Mouse (Mus musculus) urinary bladder, adult 2 months (tissue): ENCODE data around the gene Cog8. TPM values are rescaled to one million over a fixed set of nuclear protein-coding genes. Genes with fewer than 3 reads are reported as not detected.
"Not testable (repeated sequence)": the region's sequence is repeated elsewhere in the genome, so short reads cannot be mapped to it uniquely, and the experiment has no call there.

Experiments used
- DNase-seq: peaks from one replicate; pipeline ENCODE4 v3.0.0; 2022; ENCODE audit warnings: low spot score
- polyA plus RNA-seq: library from polyadenylated mRNA; depleted of rRNA; stranded (reverse); fragments of >200 nt; gene quantifications from 2 replicates; pipeline ENCODE4 v1.2.3, GENCODE M21; 2012; rRNA removed

The Cog8 gene
- polyA plus RNA-seq, 1 experiment = 37.2 TPM

DNA sequence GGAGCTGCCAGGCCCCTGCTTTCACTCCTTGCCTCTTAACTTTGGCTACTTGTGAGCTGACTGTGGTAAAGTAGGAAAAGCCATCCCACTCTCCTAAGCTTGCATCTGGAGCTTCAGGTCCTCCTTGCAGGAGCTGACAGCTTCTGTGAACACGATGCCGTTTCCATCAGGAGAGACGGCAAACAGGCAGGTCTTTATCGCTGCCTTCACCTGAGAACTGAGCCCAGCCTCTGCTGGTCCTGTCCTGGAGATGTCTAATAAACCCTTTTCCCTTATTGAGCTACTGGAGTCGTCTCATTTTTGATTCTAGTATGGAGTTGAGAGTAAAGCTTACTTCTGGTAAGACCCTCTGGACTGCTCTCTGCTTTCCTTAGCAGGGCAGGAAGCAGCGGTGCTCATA, 11.0 kb downstream of the Cog8 start:
- no peak for DNase-seq

DNA sequence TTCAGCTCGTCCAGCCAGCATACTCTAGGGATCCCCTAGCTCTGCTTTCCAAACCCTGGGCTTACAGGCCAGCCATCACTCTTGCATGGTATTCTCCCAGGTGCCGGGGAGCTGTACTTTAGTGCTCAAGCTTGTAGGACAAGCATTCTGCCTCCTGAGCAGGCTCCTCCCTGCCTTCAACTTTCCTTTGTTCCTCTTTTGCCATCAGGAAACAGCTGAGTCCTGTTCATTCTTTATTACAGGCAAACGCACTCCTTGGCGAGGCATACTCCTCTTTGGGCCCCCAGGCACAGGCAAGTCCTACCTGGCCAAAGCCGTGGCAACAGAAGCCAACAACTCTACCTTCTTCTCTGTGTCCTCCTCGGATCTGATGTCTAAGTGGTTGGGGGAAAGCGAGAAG, 15.9 kb downstream of the Cog8 start:
- DNase-seq = no peak

DNA sequence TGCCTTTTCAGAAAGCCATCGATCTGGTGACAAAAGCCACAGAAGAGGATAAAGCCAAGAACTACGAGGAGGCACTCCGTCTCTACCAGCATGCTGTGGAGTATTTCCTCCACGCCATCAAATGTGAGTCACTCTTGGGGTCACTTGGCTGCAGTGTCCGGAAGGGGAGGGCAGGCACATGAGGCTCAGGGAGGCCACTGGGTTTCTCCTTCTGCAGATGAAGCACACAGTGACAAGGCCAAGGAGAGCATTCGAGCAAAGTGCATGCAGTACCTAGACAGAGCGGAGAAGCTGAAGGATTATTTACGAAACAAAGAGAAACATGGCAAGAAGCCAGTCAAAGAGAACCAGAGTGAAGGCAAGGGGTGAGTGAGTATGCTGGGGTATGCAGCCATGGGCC, 19.9 kb downstream of the Cog8 start:
- no peak for DNase-seq

DNA sequence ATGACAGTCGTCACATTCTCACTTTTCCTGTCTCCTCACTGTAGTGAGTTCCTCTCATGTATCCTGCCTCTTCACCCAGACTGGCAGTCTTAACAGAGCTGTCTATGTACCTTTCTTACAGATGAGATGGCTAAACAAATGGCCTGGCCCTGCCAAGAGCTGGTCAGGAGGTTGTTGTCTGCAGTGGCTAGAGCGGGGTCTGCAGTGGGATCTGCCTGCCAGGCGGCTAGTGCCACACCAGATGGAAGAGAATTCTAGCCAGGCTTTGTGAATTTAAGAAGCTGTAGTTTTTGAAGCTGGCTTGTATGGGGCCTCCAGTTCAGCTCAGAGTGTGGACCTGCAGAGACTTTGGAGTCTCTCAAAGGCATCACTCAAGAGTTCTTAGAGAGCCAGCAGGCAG, 20.8 kb downstream of the Cog8 start:
- no peak for DNase-seq

DNA sequence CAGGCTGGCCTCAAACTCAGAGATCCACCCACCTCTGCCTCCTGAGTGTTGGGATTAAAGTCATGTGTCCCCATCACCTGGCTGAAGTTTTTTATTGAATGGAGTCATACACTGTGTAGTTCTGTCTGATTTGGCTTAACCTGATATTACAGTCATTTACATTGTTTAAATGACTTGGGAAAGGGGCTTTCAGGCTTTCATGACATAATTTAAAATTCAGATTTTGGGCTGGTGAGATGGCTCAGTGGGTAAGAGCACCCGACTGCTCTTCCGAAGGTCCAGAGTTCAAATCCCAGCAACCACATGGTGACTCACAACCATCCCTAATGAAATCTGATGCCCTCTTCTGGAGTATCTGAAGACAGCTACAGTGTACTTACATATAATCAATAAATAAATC, 22.9 kb downstream of the Cog8 start:
- not testable (repeated sequence) for DNase-seq

DNA sequence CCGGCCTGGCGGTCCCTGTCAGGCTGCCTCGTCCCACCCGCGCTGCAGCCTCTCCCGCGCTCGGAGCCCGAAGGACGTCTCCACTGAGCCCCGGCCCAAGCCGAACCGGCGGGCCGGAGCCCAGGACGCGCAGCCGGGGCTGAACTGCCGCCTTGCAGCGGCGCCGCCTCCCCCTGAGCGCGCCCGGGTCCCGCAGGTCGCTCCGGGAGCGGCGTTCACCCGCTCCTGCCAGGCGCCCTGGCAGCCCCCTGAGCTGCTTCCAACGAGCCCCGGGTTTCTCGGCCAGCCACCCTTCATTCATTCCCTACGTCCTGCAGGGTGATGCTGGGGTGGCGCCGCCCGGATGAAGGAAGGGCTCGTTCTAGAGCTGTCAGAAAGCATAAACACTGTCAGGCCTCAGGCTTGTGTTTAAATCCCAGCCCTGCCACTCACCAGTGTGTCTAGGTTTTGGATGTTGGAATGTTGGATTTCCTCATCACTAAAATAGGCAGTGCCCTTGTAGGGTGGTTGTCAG, 24.9 kb downstream of the Cog8 start:
- no peak for DNase-seq

DNA sequence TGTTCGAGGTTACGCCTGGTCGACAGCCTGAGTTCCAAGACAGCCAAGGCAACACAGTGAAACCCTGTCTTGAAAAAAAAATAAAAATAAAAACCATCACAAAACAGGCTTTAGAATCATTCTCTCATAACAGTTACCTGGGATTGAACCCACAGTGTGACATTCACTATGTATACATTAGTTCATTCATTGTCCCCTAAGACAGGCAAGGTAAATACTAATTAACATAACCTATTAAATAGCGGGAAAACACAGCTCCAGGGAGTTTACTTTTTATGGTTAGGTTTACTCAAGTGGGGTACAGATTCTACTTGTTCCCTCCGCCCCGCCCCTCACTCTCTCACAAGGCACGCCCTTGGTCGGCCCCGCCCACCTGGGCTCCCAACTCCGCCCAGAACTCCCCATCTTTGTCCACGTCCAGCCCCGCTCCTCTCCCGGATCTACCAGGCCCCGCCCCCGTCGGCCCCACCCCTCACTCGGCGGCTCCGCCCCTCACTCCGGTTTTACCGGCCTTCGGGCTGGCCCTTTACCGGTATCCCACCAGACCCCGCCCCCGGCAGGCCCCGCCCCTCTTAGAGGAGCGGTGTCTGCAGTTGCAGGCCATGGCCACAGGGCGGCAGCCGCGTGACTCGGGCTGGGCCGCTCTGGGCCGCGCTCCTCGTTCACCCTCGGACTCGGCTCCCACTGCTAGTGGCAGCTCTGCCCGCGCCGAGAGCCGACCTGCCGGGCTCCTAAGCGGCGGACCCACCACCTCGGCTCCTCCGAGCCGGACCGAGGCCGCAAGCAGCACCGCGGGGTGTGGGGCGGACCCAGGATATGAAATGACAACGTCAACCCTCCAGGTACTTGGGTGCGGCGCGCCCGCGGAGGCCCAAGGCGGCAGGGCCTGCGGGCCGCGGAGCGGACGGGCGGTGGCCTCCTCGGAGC, 25.6 kb downstream of the Cog8 start, which contains the start of gene Vps4a:
TSS of gene Vps4a (plus strand) at position 573 of the 927 bp plus-strand sequence.
- peak; percentile 95 for DNase-seq

DNA sequence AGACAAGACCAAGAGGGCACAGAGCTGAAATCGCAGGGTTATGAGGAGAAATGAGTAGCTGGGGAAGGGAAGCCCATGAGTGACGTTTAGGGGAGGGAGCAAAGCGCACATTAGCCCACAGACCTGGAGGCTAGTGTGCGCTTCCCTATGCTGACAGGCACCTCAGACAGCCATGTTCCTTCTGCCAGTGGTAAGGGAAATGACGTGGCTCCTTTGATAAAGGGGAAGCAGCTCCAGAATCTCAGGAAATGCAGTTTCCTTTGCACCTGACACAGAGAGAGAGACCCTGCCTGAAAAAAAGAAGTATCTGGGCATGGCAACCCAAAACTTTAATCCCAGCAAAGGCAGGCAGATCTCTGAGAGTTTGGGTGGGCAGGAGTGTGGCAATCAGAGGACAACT, 26.4 kb downstream of the Cog8 start:
- no peak for DNase-seq

DNA sequence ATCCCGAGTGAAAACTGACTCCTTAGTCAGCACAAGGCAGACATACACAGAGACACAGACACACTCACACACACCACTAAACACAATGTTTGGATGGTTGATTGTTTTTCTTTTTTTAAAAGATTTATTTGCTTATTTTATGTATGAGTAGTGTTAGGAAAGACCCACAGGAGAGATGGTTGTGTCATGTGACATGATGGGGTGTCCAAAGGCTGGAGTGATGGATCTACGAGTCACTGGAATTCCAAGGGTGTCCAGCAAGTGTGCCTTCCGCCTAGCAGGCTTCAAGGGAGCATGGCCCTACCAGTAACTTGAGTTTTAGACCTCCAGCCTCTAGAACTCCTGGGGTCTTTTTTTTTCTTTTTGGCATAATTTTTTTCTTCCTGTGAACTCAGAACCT, 27.2 kb downstream of the Cog8 start:
- DNase-seq = no peak

DNA sequence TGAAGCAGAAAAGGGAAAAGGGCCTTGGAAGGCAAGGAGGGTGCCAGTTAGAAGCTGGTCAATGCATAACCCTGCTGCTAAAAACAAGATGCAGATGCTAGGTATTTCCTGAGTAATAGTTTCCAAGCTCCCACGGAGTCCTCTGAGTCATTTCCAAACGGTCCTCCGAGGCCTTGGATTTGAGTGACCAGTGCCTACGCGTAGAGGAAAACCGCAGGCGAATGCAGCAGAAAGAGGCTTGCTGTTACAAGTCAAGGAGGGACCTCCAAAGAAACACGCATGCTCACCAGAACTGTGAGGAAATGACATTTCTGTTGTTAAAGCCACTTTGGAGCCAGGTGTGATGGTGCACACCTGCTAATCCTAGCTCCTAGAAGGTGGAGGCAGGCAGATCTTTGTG, 33.0 kb downstream of the Cog8 start:
- no peak for DNase-seq

DNA sequence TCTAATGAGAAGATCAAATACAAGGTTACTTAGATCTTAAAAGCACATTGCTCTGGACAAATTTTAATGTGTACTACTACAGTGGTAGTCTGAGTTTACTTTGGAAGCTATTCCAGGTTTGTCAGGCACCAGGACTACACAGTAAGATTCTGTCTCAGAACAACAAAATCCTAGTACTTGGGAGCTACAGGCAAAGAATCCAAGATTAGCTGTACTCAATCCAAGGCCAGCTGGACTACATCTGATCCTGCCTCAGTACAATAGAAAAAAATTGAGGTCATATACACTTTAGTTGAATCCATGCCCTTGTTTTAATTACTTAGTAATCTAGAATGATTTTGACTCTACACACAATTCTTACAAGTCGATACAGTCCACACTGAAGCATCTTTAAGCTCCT, 41.6 kb downstream of the Cog8 start:
- no peak for DNase-seq

DNA sequence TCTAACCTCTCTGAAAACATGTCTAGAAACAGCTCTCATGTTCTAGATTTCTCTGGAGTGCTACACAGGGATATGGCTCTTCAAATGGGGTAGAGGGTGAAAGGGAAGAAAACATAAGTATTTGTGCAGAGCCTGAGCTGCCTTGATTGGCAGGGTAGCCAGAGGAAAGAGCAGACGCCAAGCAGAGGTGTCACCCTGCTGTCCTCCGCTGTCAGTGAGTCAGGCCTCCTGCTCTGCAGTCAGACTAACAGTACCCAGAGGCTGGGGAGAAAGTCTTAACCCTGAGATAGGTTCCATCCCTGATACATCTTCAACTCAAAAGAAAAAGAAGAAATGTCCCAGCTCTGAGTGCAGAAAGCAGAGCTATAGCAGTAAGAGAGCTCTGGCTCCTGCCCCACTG, 43.8 kb downstream of the Cog8 start:
- DNase-seq = no peak

DNA sequence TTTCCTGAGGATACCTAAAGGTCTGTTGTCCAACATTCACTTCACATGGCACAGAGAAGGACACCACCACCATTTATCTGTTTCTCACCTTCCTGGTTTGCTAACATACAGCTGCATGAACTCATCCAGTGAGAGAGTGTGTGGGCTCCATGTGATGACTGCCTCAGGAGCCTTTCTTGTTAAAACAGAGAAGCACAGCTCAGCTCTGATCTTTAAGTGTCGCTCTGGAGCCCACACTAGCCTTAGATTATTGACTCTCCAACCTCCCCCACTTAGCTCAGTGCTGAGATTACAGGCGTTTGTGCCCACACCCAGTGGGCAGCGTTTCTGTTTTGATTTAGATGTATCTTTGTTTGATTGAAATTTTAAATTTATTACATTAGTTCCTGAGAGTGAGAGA, 48.7 kb downstream of the Cog8 start:
- DNase-seq = no peak

DNA sequence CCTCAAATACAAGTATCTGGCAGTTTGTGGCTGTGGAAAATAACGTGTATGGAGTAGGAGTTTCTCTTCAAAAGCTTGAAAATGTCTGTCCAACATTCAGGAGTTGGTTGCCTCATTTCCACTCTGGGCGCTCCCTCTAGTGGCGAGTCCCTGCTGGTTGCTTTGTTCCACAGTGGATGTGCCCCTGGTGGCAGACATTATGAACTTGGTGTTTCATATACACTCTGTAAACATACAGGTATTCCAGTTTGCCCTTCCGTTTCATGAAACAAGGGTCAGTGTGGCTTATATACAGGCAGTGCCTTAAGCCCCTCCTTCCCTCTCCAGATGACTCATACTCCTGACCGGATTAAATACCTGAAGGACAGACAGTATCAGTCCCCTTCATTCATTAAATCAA, 54.0 kb downstream of the Cog8 start:
- peak; percentile 64 for DNase-seq

DNA sequence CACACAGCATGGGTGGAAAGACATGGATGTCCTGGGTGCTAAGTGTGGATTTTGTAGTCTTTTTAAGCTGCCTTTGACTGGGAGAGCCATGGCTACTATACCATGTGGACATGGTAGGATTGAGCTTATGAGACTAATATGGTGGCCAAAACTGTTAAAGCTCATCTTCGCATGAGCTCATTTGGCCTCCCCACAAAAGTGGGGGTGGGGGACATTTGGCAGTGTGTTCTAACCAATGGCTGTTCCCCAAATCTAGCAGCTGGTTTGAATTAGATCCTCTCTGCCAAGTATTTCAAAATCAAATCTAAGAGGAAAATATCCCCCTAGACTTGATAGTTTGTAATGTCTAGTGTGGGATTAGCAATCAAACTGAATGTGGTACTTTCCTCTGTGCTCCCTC, 57.4 kb downstream of the Cog8 start:
- no peak for DNase-seq

DNA sequence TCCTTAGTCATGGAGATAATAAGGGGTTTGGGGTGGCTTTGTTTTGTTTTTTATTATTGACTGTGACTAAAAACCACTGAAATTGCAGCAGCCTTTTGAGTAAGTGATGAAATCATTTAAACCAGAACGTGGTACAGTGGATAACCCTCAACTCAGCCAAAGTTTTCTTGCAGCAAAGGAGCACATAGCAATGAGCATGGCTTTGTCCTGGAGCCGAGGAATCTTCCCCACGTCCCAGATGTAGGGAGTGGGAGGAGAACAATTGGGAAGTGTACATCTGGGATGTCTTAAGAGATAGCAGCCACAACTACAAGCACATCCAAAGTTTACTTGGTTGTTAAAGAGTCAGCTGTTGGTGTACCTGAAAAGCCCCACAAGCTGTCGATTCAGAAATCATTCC, 59.1 kb downstream of the Cog8 start:
- no peak for DNase-seq

DNA sequence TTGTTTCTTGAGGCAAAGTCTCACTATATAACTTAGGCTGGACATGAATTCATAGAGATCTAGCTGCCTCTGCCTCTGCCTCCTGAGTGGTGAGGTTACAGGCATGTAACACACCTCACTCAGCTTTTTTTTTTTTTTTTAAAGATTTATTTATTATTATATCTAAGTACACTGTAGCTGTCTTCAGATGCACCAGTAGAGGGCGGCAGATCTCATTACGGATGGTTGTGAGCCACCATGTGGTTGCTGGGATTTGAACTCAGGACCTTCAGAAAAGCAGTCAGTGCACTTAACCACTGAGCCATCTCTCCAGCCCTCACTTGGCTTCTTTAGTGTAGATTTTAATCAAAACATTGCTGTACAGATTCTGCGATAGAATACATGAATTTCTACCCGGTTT, 60.1 kb downstream of the Cog8 start:
- DNase-seq = not testable (repeated sequence)

Other genes starting within 250 kb of the Cog8 start
- 3.1 TPM in 2 replicates for gene Has3, start 186.4 kb downstream of the Cog8 start, polyA plus RNA-seq
- 24.7 and 30.2 TPM in 2 replicates for gene Utp4, start 163.1 kb downstream of the Cog8 start, polyA plus RNA-seq
- 26.8 and 28.9 TPM in 2 replicates for gene Sntb2, start 120.9 kb downstream of the Cog8 start, polyA plus RNA-seq
- 45.1 and 46.6 TPM in 2 replicates for gene Vps4a, start 25.5 kb downstream of the Cog8 start, polyA plus RNA-seq
- 28.6 and 29.1 TPM in 2 replicates for gene Pdf, start 8.1 kb downstream of the Cog8 start, polyA plus RNA-seq
- gene Nip7, start 188 bp upstream of the Cog8 start, polyA plus RNA-seq = 40.5 and 50.2 TPM in 2 replicates
- gene Tmed6, start 9.0 kb upstream of the Cog8 start, polyA plus RNA-seq = not detected in 2 replicates
- 18.5 and 22.1 TPM in 2 replicates for gene Terf2, start 39.9 kb upstream of the Cog8 start, polyA plus RNA-seq
- 136 and 138 TPM in 2 replicates for gene Cyb5b, start 94.0 kb upstream of the Cog8 start, polyA plus RNA-seq
- 57.2 and 60.8 TPM in 2 replicates for gene Nfat5, start 236.8 kb upstream of the Cog8 start, polyA plus RNA-seq